Mouse (Mus musculus): ENCODE measurements around the gene Lsm3. TPM values are rescaled to one million over a fixed set of nuclear protein-coding genes. Genes with fewer than 3 reads are reported as not detected.
"Not testable (repeated sequence)": the region's sequence is repeated elsewhere in the genome, so short reads cannot be mapped to it uniquely, and the experiment has no call there.

The Lsm3 gene
- polyA plus RNA-seq (2012; ENCODE audit: insufficient read depth, insufficient read length, low replicate concordance, missing spikeins): not detected in 2 replicates

DNA sequence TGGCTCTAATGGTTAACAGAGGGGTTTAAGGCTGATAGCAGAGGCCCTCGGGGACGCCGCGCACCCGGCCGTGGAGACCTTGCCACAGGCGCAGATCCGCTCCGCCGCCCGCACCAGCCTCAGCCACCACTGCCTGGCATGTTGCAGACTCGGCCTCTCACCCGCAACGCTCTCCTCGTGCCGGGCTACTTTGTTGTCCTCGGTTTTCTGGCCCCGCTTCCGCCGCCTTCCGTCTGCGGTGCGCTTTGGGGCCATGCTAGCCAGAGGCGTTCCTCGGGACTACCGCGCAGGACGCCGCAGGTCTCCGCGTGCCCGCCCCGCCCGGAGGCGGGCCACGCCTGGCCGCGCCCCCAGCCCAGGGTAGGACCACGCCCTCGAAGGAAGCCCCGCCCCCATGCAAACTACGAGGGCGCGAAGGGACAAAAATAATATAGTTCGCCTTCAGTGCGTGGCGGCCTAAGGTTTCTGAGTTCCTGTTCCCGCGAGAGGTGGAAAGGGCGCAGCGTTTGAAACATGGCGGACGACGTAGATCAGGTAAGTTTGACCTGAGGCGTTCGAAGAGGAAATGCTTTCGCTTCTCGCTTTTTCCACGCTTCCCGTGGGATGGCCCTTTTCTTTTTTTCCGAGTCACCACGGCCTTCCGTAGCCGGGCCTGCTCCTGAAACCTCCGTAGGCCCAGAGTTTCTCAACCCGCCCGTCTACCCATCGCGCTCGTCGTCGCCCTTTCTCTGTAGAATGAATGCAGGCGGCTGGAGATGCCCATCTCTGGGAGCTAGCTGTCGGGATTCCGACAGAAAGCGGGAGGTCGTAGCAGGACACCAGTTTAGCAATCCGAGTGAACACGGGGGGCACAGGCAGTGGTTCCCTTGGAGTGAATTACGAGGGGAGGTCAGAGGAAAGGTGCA is at the start of gene Lsm3, which contains the start of gene Xpc:
Gene Lsm3, plus strand, starts transcription at position 384 of the 905 bp plus-strand sequence.
Gene Xpc, minus strand, starts transcription at position 344 of the 905 bp plus-strand sequence.
- whole genome bisulfite sequencing: under 1% methylated on average over 80 of the region's 80 CpGs

DNA sequence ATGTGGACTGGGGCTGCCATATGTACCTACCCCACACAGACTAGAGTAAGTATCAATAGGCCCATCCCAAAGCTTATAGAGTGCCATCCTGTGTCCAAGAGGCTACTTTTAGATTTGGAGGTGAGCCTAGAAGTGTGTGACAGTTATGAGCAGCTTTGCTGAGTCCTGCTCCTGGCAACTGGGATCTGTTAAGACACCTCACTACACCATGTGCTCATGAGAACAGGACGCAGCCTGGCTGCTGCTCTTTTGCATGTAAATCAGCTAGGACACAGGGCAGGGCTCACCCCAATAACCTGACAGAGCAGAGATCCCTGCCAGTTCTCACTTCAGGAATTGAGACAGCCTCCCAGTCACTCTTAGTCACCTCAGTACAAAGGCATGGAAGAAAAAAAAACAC is 48.6 kb upstream of the Lsm3 start:
- 81% methylated on average over 1 of the region's 1 CpGs for WGBS

More for the DNA sequence above, at the start of gene Lsm3, which contains the start of gene Xpc:
- peaks cover 3% of the 10 kb centered on the region; the same call in 1 of the 2 replicates for H3K4me1 ChIP-seq (ENCODE audit: control insufficient read depth, insufficient read depth, low read length)
- TF ChIP-seq CTCF (IDR thresholded peaks at IDR 0.05; ENCODE audit: insufficient read depth, low read depth, low read length): no peak
- peak; percentile 56; the same call in 1 of the 2 replicates for TF ChIP-seq POLR2A (IDR thresholded peaks at IDR 0.05; ENCODE audit: insufficient read depth, low read depth, low read length)
- peak within 1 kb of the TSS; percentile 10; the same call in 1 of the 2 replicates for H3K27ac ChIP-seq (ENCODE audit: insufficient read depth, low read depth, low read length)
- peak within 1 kb of the TSS; percentile 72 for H3K4me3 ChIP-seq (ENCODE audit: insufficient read depth, low read depth, low read length)

DNA sequence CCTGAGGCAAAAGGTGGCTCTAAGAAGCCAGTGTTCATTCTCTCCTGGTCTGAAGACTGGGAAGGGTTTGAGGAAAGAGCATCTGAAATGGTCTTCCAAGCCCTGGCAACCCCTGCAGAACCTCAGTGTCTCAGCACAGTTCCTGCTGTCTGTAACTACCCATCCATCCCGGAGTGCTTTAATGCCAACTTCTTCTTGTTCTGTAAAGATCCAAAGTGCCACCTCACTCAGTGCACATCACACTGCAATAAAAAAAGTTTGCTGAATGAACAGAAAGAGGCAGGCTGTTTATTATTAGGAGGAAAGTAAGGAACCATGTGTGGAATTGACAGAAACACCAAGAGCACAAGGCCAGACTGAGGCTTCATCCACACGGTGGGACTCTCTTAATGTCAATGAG is 45.0 kb upstream of the Lsm3 start:
- WGBS: 83% methylated on average over 2 of the region's 2 CpGs
- Histone ChIP-seq H3K4me1 (ENCODE audit: control insufficient read depth, insufficient read depth, low read length) (peaks cover 16% of the 10 kb centered on the region), H3K4me3 (ENCODE audit: insufficient read depth, low read depth, low read length) (no peak overlapping the region), H3K27ac (ENCODE audit: insufficient read depth, low read depth, low read length) (no peak overlapping the region)
- no peak for TF ChIP-seq CTCF (IDR thresholded peaks at IDR 0.05; ENCODE audit: insufficient read depth, low read depth, low read length)
- no peak for TF ChIP-seq POLR2A (IDR thresholded peaks at IDR 0.05; ENCODE audit: insufficient read depth, low read depth, low read length)

More for the DNA sequence above, 48.6 kb upstream of the Lsm3 start:
- Histone ChIP-seq H3K4me3 (ENCODE audit: insufficient read depth, low read depth, low read length) (no peak overlapping the region), H3K4me1 (ENCODE audit: control insufficient read depth, insufficient read depth, low read length) (peaks cover 5% of the 10 kb centered on the region), H3K27ac (ENCODE audit: insufficient read depth, low read depth, low read length) (no peak overlapping the region)
- TF ChIP-seq CTCF (IDR thresholded peaks at IDR 0.05; ENCODE audit: insufficient read depth, low read depth, low read length) (no peak), POLR2A (IDR thresholded peaks at IDR 0.05; ENCODE audit: insufficient read depth, low read depth, low read length) (no peak)

DNA sequence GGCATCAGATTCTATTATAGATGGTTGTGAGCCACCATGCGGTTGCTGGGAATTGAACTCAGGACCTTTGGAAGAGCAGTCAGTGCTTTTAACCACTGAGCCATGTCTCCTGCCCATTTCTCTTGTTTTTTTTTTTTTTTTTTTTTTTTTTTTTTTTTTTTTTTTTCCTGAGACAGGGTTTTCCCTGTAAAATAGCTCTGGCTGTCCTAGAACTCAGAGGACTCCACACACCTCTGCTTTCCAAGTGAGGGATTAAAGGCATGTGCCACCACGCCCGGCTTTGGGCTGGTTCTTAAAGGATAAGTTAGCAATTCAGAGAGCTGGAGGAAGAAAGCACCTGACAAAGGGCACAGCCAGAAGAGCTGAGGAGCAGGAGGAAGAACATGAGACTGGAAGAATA is 44.3 kb upstream of the Lsm3 start:
- H3K4me3 ChIP-seq (ENCODE audit: insufficient read depth, low read depth, low read length); H3K27ac ChIP-seq (ENCODE audit: insufficient read depth, low read depth, low read length): not testable (repeated sequence)
- peaks cover 16% of the 10 kb centered on the region for H3K4me1 ChIP-seq (ENCODE audit: control insufficient read depth, insufficient read depth, low read length)
- WGBS: 93% methylated on average over 3 of the region's 3 CpGs

DNA sequence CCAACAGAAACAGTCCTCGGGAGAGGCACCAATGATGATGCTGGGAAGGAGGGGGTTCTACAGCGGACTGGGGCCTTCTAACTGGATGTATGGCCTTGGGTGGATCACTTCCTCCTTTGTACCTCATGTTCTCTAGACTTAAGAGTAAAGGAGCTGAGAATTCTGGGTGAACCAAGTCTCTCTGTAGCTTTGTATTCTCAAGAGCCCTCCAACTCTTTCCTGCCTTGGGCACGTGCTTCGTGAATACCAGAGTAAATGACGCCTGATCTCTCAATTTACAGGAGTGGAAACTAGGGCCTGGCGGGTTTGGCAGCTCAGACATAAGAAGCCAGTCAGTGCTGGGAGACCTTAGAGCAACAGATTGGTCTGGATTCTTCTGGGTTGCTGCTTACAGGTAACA is 43.4 kb upstream of the Lsm3 start:
- TF ChIP-seq CTCF (IDR thresholded peaks at IDR 0.05; ENCODE audit: insufficient read depth, low read depth, low read length): no peak
- no peak for TF ChIP-seq POLR2A (IDR thresholded peaks at IDR 0.05; ENCODE audit: insufficient read depth, low read depth, low read length)
- peak overlapping the region; percentile 81 for H3K4me3 ChIP-seq (ENCODE audit: insufficient read depth, low read depth, low read length)
- H3K27ac ChIP-seq (ENCODE audit: insufficient read depth, low read depth, low read length): no peak overlapping the region
- WGBS: 34% methylated on average over 6 of the region's 6 CpGs
- H3K4me1 ChIP-seq (ENCODE audit: control insufficient read depth, insufficient read depth, low read length): peaks cover 16% of the 10 kb centered on the region

DNA sequence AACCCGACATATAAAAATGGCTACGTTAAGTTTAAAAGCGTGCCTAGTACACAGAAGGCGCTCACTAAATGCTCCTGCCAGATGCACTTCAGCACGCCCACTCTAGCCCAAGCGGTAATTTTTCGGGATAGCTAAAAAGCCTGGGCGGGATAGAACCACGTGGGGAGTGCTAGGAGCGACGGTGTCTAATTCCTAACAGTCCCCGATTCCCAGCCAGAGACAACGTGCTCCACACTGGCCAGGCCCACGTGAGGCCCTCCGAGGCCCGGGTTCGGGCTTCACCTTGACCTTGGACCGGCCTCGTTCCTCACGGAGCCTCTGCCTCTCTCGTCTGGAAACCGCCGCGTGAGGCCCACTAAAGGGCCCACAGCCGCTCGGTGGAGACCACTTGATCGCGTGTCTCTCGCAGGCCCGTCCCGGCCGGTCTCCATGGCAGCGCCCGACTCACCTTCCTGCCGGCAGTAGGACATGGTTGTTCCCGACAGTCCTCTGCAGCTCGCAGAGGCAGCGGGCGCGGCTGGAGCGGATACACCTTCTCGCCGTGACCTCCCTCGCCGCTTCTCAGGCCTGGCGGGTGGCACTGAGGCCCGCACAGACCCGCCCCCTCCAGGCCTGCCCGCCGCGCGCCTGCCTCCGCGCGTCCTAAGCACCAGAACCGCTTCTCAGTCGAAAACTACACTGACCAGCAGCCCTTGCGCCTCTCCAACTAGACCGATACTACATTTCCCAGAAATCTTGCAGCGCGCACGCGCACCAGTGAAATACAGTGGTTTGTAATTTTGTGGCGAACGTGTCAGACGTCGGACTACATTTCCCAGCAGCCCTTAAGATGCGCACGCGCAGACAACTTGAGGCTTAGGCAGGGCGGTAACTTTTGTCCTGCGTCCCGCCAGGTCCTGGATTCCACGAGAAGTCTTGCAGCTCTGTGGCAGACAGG is 42.6 kb upstream of the Lsm3 start, which contains the start of the genes Chchd4 and Tmem43:
Gene Chchd4, minus strand, starts transcription at position 679 of the 937 bp plus-strand sequence.
Gene Tmem43, plus strand, starts transcription at position 836 of the 937 bp plus-strand sequence.
- WGBS: under 1% methylated on average over 74 of the region's 74 CpGs
- Histone ChIP-seq H3K4me3 (ENCODE audit: insufficient read depth, low read depth, low read length) (peak within 1 kb of the TSS; percentile 81), H3K27ac (ENCODE audit: insufficient read depth, low read depth, low read length) (peak within 1 kb of the TSS; percentile 72; the same call in 1 of the 2 replicates), H3K4me1 (ENCODE audit: control insufficient read depth, insufficient read depth, low read length) (peaks cover 16% of the 10 kb centered on the region)
- peak; percentile 68 for TF ChIP-seq POLR2A (IDR thresholded peaks at IDR 0.05; ENCODE audit: insufficient read depth, low read depth, low read length)
- no peak for TF ChIP-seq CTCF (IDR thresholded peaks at IDR 0.05; ENCODE audit: insufficient read depth, low read depth, low read length)

DNA sequence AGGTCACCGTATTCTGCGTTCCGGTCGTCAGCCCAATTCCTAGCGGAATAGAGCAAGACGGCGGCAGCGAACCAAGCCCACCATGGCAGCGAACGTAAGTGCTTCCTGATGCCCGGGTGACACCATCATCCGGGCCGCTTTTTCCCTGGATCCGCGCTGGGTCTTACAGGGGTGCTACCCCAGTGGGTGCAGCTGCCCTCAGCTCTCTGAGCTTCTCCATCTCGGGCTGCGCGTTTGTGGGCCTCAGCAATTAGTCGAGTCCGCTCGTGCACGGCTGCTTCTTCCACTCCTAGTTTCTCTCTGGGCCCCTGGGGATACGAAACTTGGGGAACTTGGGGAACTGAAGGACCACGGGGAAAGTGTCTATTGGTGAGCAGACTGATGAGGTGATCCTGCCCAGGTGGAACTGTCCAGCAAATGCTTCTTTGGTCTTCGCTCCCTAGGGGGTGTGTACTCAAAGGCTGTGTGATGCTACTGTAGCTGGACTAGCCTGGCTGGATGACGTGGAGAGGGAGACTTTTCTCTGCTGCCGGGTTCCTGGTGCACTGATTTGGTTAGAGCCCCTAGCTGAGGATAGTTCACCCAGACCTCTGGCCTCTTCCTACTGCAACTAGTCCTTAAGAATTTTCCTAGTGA is 41.8 kb upstream of the Lsm3 start:
- TF ChIP-seq CTCF (IDR thresholded peaks at IDR 0.05; ENCODE audit: insufficient read depth, low read depth, low read length) (no peak), POLR2A (IDR thresholded peaks at IDR 0.05; ENCODE audit: insufficient read depth, low read depth, low read length) (no peak)
- under 1% methylated on average over 27 of the region's 27 CpGs for WGBS
- no peak overlapping the region for H3K27ac ChIP-seq (ENCODE audit: insufficient read depth, low read depth, low read length)
- H3K4me3 ChIP-seq (ENCODE audit: insufficient read depth, low read depth, low read length): peak overlapping the region; percentile 56
- H3K4me1 ChIP-seq (ENCODE audit: control insufficient read depth, insufficient read depth, low read length): peaks cover 11% of the 10 kb centered on the region

Measured in olfactory bulb, adult 2 months (tissue).